Mouse (Mus musculus) MEL (cell line): ENCODE results near the gene Cers5. TPM values are rescaled to one million over a fixed set of nuclear protein-coding genes. Genes with fewer than 3 reads are reported as not detected.

Experiments used
- DNase-seq: peaks from one replicate; pipeline ENCODE4 v3.0.0; 2011; ENCODE audit warnings: low read depth, low spot score
- H3K27ac ChIP-seq: 2 replicates; pipeline ENCODE4 v1.5.1; 2012; ENCODE audit warnings: low read depth, mild to moderate bottlenecking, control low read depth, low read length, moderate library complexity; ENCODE audit not compliant: control insufficient read depth
- H3K27me3 ChIP-seq, 2 experiments: fragments of 150-350 bp in 1 of 2; sonication (generic) in 1 of 2; 2 replicates each; pipeline ENCODE4 v1.6.1; 2012; ENCODE audit warnings: low read length in 2 of 2, mild to moderate bottlenecking in 2 of 2, improper control_type of control experiment in 1 of 2, moderate library complexity in 1 of 2; ENCODE audit not compliant: insufficient read depth in 2 of 2, control insufficient read depth in 1 of 2
- H3K36me3 ChIP-seq, 2 experiments: 2 replicates each; pipeline ENCODE4 v1.6.1; 2012 to 2014; ENCODE audit warnings: low read length in 2 of 2, improper control_type of control experiment in 1 of 2, inconsistent platforms in 1 of 2, mild to moderate bottlenecking in 1 of 2; ENCODE audit not compliant: insufficient read depth in 2 of 2, control insufficient read depth in 1 of 2
- H3K4me1 ChIP-seq, 2 experiments: fragments of 150-350 bp in 1 of 2; sonication (generic) in 1 of 2; 2 replicates each; pipeline ENCODE4 v1.6.1; 2012; ENCODE audit warnings: low read length in 2 of 2, improper control_type of control experiment in 1 of 2, mild to moderate bottlenecking in 1 of 2; ENCODE audit not compliant: insufficient read depth in 2 of 2, control insufficient read depth in 1 of 2
- H3K4me3 ChIP-seq, 2 experiments: fragments of 150-350 bp in 1 of 2; sonication (generic) in 1 of 2; 2 replicates each; pipeline ENCODE4 v1.5.1; 2012; ENCODE audit warnings: low read depth in 2 of 2, low read length in 2 of 2, mild to moderate bottlenecking in 2 of 2, moderate library complexity in 2 of 2, control low read depth in 1 of 2, improper control_type of control experiment in 1 of 2; ENCODE audit not compliant: control insufficient read depth in 1 of 2, insufficient read depth in 1 of 2
- H3K79me2 ChIP-seq: 2 replicates; pipeline ENCODE4 v1.6.1; 2012; ENCODE audit warnings: mild to moderate bottlenecking, low read length, moderate library complexity; ENCODE audit not compliant: control insufficient read depth, poor library complexity, insufficient read depth
- H3K9ac ChIP-seq: 2 replicates; pipeline ENCODE4 v1.6.1; 2012; ENCODE audit warnings: low read depth, mild to moderate bottlenecking, control low read depth, low read length, moderate library complexity; ENCODE audit not compliant: control insufficient read depth, poor library complexity, severe bottlenecking
- H3K9me3 ChIP-seq: fragments of 150-350 bp; sonication (generic); replicated peaks from 2 replicates; pipeline ENCODE4 v1.6.1; 2012; ENCODE audit warnings: mild to moderate bottlenecking, low read length, improper control_type of control experiment, moderate library complexity; ENCODE audit not compliant: insufficient read depth
- BHLHE40 ChIP-seq: IDR thresholded peaks from 2 replicates; pipeline ENCODE4 v1.6.1; 2012; ENCODE audit warnings: low read depth, mild to moderate bottlenecking, inconsistent platforms, low read length, improper control_type of control experiment, borderline replicate concordance
- CHD1 ChIP-seq: IDR thresholded peaks from 2 replicates; pipeline ENCODE4 v1.6.1; 2012; ENCODE audit warnings: low read depth, mild to moderate bottlenecking, inconsistent platforms, low read length, improper control_type of control experiment
- CHD2 ChIP-seq: IDR thresholded peaks from 2 replicates; pipeline ENCODE4 v1.6.1; 2011; ENCODE audit warnings: low read length, improper control_type of control experiment
- CTCF ChIP-seq, 3 experiments: IDR thresholded peaks in 2 of 3; conservative IDR thresholded peaks in 1 of 3; 2 replicates each; pipeline ENCODE4 v1.5.1; 2011 to 2012; ENCODE audit warnings: low read length in 3 of 3, low read depth in 2 of 3, mild to moderate bottlenecking in 2 of 3, improper control_type of control experiment in 1 of 3, inconsistent platforms in 1 of 3, mixed read lengths in 1 of 3, moderate library complexity in 1 of 3; ENCODE audit not compliant: control insufficient read depth in 1 of 3, insufficient read depth in 1 of 3, poor library complexity in 1 of 3, severe bottlenecking in 1 of 3
- EP300 ChIP-seq, 2 experiments: IDR thresholded peaks; 2 replicates each; pipeline ENCODE4 v1.6.1; 2011; ENCODE audit warnings: improper control_type of control experiment in 2 of 2, low read length in 2 of 2, low read depth in 1 of 2, mild to moderate bottlenecking in 1 of 2
- ETS1 ChIP-seq: IDR thresholded peaks from 2 replicates; pipeline ENCODE4 v1.6.1; 2012; ENCODE audit warnings: low read depth, mild to moderate bottlenecking, inconsistent platforms, low read length, improper control_type of control experiment, moderate library complexity
- GABPA ChIP-seq: IDR thresholded peaks from 2 replicates; pipeline ENCODE4 v1.6.1; 2012; ENCODE audit warnings: low read depth, mild to moderate bottlenecking, inconsistent platforms, low read length, improper control_type of control experiment, moderate library complexity
- GATA1 ChIP-seq: IDR thresholded peaks from 2 replicates; pipeline ENCODE4 v1.6.1; 2011; ENCODE audit warnings: low read depth, low read length, improper control_type of control experiment
- HCFC1 ChIP-seq: IDR thresholded peaks from 2 replicates; pipeline ENCODE4 v1.6.1; 2012; ENCODE audit warnings: low read depth, mild to moderate bottlenecking, inconsistent platforms, low read length, improper control_type of control experiment, moderate library complexity
- JUND ChIP-seq: IDR thresholded peaks from 2 replicates; pipeline ENCODE4 v1.6.1; 2011; ENCODE audit warnings: low read depth, mild to moderate bottlenecking, improper control_type of control experiment, low read length
- KAT2A ChIP-seq: conservative IDR thresholded peaks from 2 replicates; pipeline ENCODE4 v1.6.1; 2012; ENCODE audit warnings: low read depth, low read length, improper control_type of control experiment, inconsistent platforms
- MAFK ChIP-seq: IDR thresholded peaks from 2 replicates; pipeline ENCODE4 v1.6.1; 2011; ENCODE audit warnings: low read depth, mild to moderate bottlenecking, low read length, improper control_type of control experiment, borderline replicate concordance
- MAX ChIP-seq: IDR thresholded peaks from 2 replicates; pipeline ENCODE4 v1.6.1; 2011; ENCODE audit warnings: low read length, improper control_type of control experiment
- MAZ ChIP-seq: IDR thresholded peaks from 2 replicates; pipeline ENCODE4 v1.6.1; 2012; ENCODE audit warnings: low read depth, mild to moderate bottlenecking, inconsistent platforms, low read length, improper control_type of control experiment
- MEF2A ChIP-seq: IDR thresholded peaks from 2 replicates; pipeline ENCODE4 v1.6.1; 2014; ENCODE audit warnings: low read depth, mild to moderate bottlenecking, inconsistent platforms, low read length, improper control_type of control experiment; ENCODE audit not compliant: poor library complexity, insufficient replicate concordance, severe bottlenecking; ENCODE audit errors: extremely low read depth
- MYC ChIP-seq: IDR thresholded peaks from 2 replicates; pipeline ENCODE4 v1.6.1; 2011; ENCODE audit warnings: low read depth, mild to moderate bottlenecking, low read length, improper control_type of control experiment, moderate library complexity
- POLR2A ChIP-seq, 2 experiments: IDR thresholded peaks; 2 replicates each; pipeline ENCODE4 v1.6.1; 2011 to 2012; ENCODE audit warnings: low read length in 2 of 2, mild to moderate bottlenecking in 2 of 2, control low read depth in 1 of 2, improper control_type of control experiment in 1 of 2, low read depth in 1 of 2, moderate library complexity in 1 of 2; ENCODE audit not compliant: control insufficient read depth in 1 of 2, insufficient read depth in 1 of 2, poor library complexity in 1 of 2
- POLR2AphosphoS2 ChIP-seq: IDR thresholded peaks from 2 replicates; pipeline ENCODE4 v1.6.1; 2011; ENCODE audit warnings: low read length, improper control_type of control experiment
- POLR2AphosphoS5 ChIP-seq: IDR thresholded peaks from 2 replicates; pipeline ENCODE4 v1.6.1; 2012; ENCODE audit warnings: low read depth, borderline replicate concordance, mild to moderate bottlenecking, inconsistent platforms, low read length, moderate library complexity, mixed read lengths
- RAD21 ChIP-seq: IDR thresholded peaks from 2 replicates; pipeline ENCODE4 v1.6.1; 2011; ENCODE audit warnings: mild to moderate bottlenecking, low read depth, low read length, improper control_type of control experiment
- RCOR1 ChIP-seq: IDR thresholded peaks from 2 replicates; pipeline ENCODE4 v1.6.1; 2012; ENCODE audit warnings: low read depth, mild to moderate bottlenecking, inconsistent platforms, low read length, improper control_type of control experiment
- SIN3A ChIP-seq: IDR thresholded peaks from 2 replicates; pipeline ENCODE4 v1.6.1; 2012; ENCODE audit warnings: low read length, improper control_type of control experiment, inconsistent platforms
- SMC3 ChIP-seq: IDR thresholded peaks from 2 replicates; pipeline ENCODE4 v1.6.1; 2011; ENCODE audit warnings: low read depth, low read length, improper control_type of control experiment
- TBP ChIP-seq: IDR thresholded peaks from 2 replicates; pipeline ENCODE4 v1.8.0; 2011; ENCODE audit warnings: low read depth, low read length, improper control_type of control experiment
- TCF12 ChIP-seq: IDR thresholded peaks from 2 replicates; pipeline ENCODE4 v1.6.1; 2014; ENCODE audit warnings: low read depth, mild to moderate bottlenecking, inconsistent platforms, low read length, improper control_type of control experiment, moderate library complexity
- UBTF ChIP-seq: IDR thresholded peaks from 2 replicates; pipeline ENCODE4 v1.6.1; 2012; ENCODE audit warnings: low read depth, mild to moderate bottlenecking, inconsistent platforms, low read length, improper control_type of control experiment, moderate library complexity, borderline replicate concordance; ENCODE audit not compliant: insufficient read depth
- USF1 ChIP-seq: IDR thresholded peaks from 2 replicates; pipeline ENCODE4 v1.6.1; 2014; ENCODE audit warnings: low read depth, mild to moderate bottlenecking, inconsistent platforms, low read length, improper control_type of control experiment, moderate library complexity
- USF2 ChIP-seq, 2 experiments: IDR thresholded peaks; 2 replicates each; pipeline ENCODE4 v1.6.1; 2011 to 2012; ENCODE audit warnings: improper control_type of control experiment in 2 of 2, low read length in 2 of 2, borderline replicate concordance in 1 of 2, inconsistent platforms in 1 of 2, low read depth in 1 of 2, mild to moderate bottlenecking in 1 of 2; ENCODE audit not compliant: insufficient read depth in 1 of 2
- ZC3H11A ChIP-seq: IDR thresholded peaks from 2 replicates; pipeline ENCODE4 v1.6.1; 2012; ENCODE audit warnings: low read depth, mild to moderate bottlenecking, inconsistent platforms, low read length, improper control_type of control experiment
- ZMIZ1 ChIP-seq: IDR thresholded peaks from 2 replicates; pipeline ENCODE4 v1.6.1; 2012; ENCODE audit warnings: low read depth, mild to moderate bottlenecking, inconsistent platforms, low read length, improper control_type of control experiment, moderate library complexity
- ZNF384 ChIP-seq: IDR thresholded peaks from 2 replicates; pipeline ENCODE4 v1.6.1; 2012; ENCODE audit warnings: low read depth, mild to moderate bottlenecking, inconsistent platforms, low read length, improper control_type of control experiment
- polyA plus RNA-seq, 2 experiments: library from polyadenylated mRNA; stranded (reverse) in 1 of 2; unstranded in 1 of 2; fragments of >175 nt in 1 of 2; fragments of >200 nt in 1 of 2; gene quantifications; 2 replicates each; pipeline versions ENCODE4 v1.2.1 to v1.2.4; 2012; ENCODE audit warnings: low replicate concordance in 2 of 2, low read depth in 1 of 2; ENCODE audit not compliant: insufficient read length in 2 of 2, insufficient read depth in 1 of 2, missing spikeins in 1 of 2
- total RNA-seq: library from RNA; depleted of rRNA; stranded (reverse); fragments of 300-350 nt; gene quantifications from 2 replicates; pipeline ENCODE4 v1.2.3, GENCODE M21; 2012

Gene Cers5
- total and polyA plus RNA-seq, 3 experiments = 21.8 to 43.5 TPM; not detected in 1

GRCm38 (mm10) chr15:99724292-99725021, 48.2 kb downstream of the Cers5 start (continued):
- no peak for TF ChIP-seq MAX
- peak; percentile 43 for TF ChIP-seq RAD21
- peak; percentile 54; the same call in 1 of the 2 replicates for TF ChIP-seq HCFC1
- TF ChIP-seq EP300 (IDR thresholded peaks at IDR 0.05; ENCODE audit: low read depth in 1 of 2, low read length in 2 of 2) = no peak; a peak in 1 of 4 replicates
- TF ChIP-seq SIN3A = peak; percentile 48; the same call in 1 of the 2 replicates
- TF ChIP-seq MAZ = peak; percentile 59; the same call in 1 of the 2 replicates
- TF ChIP-seq SMC3 = peak; percentile 69
- no peak for TF ChIP-seq ZC3H11A
- TF ChIP-seq CHD1 = no peak
- TF ChIP-seq MAFK = no peak
- no peak for TF ChIP-seq POLR2AphosphoS5
- 0 out of 2 replicates have a peak, but pooled peaks have one; percentile 7 for TF ChIP-seq BHLHE40
- no peak for TF ChIP-seq USF1
- TF ChIP-seq POLR2AphosphoS2 = no peak
- TF ChIP-seq, all 39 proteins: peak for 14

DNA sequence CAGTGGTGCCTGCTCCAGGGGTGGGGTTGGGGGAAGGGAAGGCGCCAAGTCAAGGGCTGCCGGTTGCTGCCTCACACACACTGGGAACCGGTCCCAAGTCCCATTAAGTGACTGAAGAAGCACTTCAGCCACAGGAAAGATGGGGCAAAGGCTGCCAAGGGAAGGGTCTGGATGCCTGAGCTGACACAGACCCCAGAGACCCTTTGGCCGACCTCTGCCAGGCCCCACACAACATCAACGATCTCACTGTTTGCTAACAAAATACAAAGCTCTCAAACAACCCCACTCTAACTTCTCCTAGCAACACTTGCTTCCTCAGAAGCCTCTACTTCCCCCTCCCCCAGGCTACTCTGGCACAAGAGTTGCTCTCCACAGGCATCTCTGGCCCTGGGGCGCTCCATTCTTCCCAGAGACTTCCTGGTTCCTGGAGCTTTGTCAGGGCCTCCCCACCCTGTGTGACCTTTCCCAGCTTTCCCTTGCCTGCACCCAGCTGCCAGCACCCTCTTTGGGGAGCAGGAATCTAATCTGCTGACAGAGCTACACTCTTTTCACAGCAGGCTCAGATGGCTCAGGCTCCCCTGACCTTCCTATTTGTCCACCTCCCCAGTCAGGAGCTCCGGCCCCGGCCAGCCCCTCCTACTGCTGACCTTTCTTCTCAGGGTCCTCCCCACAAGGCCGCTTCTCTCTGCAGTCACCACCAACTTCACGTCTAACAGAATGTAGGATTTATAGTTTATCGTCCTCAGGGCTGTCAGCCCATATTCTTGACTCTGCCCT, 49.0 kb downstream of the Cers5 start:
- Histone ChIP-seq H3K4me1 (peaks cover 0 to 13% of the 10 kb centered on the region in 2 experiments; a peak in 2 of 4 replicates), H3K4me3 (peak overlapping the region; percentile 50 to 56), H3K27me3 (no peaks in the 10 kb centered on the region), H3K27ac (peak overlapping the region; percentile 8), H3K79me2 (peaks cover 13% of the 10 kb centered on the region), H3K9ac (peak overlapping the region; percentile 51), H3K36me3 (peaks cover 4 to 6% of the 10 kb centered on the region in 2 experiments; a peak in 2 of 4 replicates), H3K9me3 (no peaks in the 10 kb centered on the region)
- peak; percentile 69 for DNase-seq
- no peak for TF ChIP-seq GATA1
- 0 out of 2 replicates have a peak, but pooled peaks have one; percentile 33 for TF ChIP-seq MAZ
- peak; percentile 33; the same call in 1 of the 2 replicates for TF ChIP-seq SIN3A
- TF ChIP-seq CHD2 = 0 out of 2 replicates have a peak, but pooled peaks have one; percentile 16
- no peak for TF ChIP-seq POLR2AphosphoS2
- no peak for TF ChIP-seq JUND
- TF ChIP-seq RCOR1 = no peak
- no peak for TF ChIP-seq KAT2A
- no peak for TF ChIP-seq USF1
- TF ChIP-seq TCF12 = no peak
- TF ChIP-seq HCFC1 = no peak
- no peak for TF ChIP-seq CHD1
- TF ChIP-seq ZMIZ1 = no peak
- no peak for TF ChIP-seq UBTF
- no peak for TF ChIP-seq POLR2A (IDR thresholded peaks at IDR 0.05; ENCODE audit: control insufficient read depth in 1 of 2, insufficient read depth in 1 of 2, low read depth in 1 of 2, low read length in 2 of 2, poor library complexity in 1 of 2)
- no peak for TF ChIP-seq MAX
- no peak for TF ChIP-seq MYC
- no peak for TF ChIP-seq ZNF384
- no peak for TF ChIP-seq TBP
- TF ChIP-seq MEF2A = no peak
- no peak for TF ChIP-seq USF2 (IDR thresholded peaks at IDR 0.05; ENCODE audit: borderline replicate concordance in 1 of 2, insufficient read depth in 1 of 2, low read depth in 1 of 2, low read length in 2 of 2)
- TF ChIP-seq ETS1 = no peak
- no peak for TF ChIP-seq CTCF (IDR thresholded peaks at IDR 0.05 in 2 of 3, conservative IDR thresholded peaks at IDR 0.05 in 1 of 3; ENCODE audit: control insufficient read depth in 1 of 3, insufficient read depth in 1 of 3, low read depth in 2 of 3, low read length in 3 of 3, poor library complexity in 1 of 3, severe bottlenecking in 1 of 3)
- TF ChIP-seq RAD21 = no peak
- TF ChIP-seq GABPA = no peak
